Mouse (Mus musculus): ENCODE measurements around the gene Acer1. TPM values are rescaled to one million over a fixed set of nuclear protein-coding genes. Genes with fewer than 3 reads are reported as not detected.

The Acer1 gene
- polyA plus RNA-seq, 1 experiment from 2014 or later = not detected

- 82% methylated on average over 9 of the region's 9 CpGs for WGBS
- Histone ChIP-seq H3K27ac (no peak overlapping the region), H3K9ac (no peak overlapping the region), H3K27me3 (ENCODE audit: control insufficient read depth, insufficient read depth, low read length) (no peaks in the 10 kb centered on the region), H3K9me3 (ENCODE audit: control insufficient read depth, low read length) (no peaks in the 10 kb centered on the region), H3K4me1 (replicated peaks; ENCODE audit: control insufficient read depth, insufficient read depth, low read length) (no peaks in the 10 kb centered on the region), H3K4me3 (replicated peaks; ENCODE audit: low read length) (no peak overlapping the region), H3K36me3 (replicated peaks; ENCODE audit: control insufficient read depth, insufficient read depth) (peaks cover 59% of the 10 kb centered on the region), H3K4me2 (replicated peaks) (no peak overlapping the region)
- no peak for DNase-seq (ENCODE audit: low spot score)
- ATAC-seq (ENCODE audit: low FRiP score) = no peak
Observed at GRCm38 (mm10) chr17:56907887-56908286, 74.0 kb downstream of the Acer1 start.

DNA sequence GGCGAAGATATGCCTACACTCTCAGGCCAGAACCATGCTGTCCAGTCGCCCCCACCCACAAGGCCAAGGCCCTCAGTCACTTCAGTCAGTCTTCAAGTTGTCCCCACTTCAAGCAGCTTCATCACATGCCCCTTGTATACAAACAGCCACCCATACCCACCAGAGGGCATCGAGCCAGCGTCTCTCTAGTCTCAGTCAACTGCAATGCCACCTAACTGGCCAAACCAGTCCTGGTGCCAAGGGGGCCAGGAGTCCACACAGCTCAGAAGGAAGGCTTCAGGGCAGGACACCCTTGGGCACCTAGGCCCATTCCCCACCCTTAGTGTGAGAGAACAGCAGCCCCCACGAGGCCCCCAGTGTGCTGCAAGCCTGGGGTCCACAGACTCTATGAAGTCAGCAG is 74.8 kb downstream of the Acer1 start:
- no peak for DNase-seq (ENCODE audit: low spot score)
- 93% methylated on average over 5 of the region's 5 CpGs for WGBS
- no peaks in the 10 kb centered on the region for H3K4me1 ChIP-seq (replicated peaks; ENCODE audit: control insufficient read depth, insufficient read depth, low read length)
- ATAC-seq (ENCODE audit: low FRiP score) = no peak
- no peaks in the 10 kb centered on the region for H3K27me3 ChIP-seq (ENCODE audit: control insufficient read depth, insufficient read depth, low read length)
- H3K27ac ChIP-seq = no peak overlapping the region
- H3K4me2 ChIP-seq (replicated peaks) = no peak overlapping the region
- no peak overlapping the region for H3K9ac ChIP-seq
- H3K9me3 ChIP-seq (ENCODE audit: control insufficient read depth, low read length) = no peaks in the 10 kb centered on the region
- H3K36me3 ChIP-seq (replicated peaks; ENCODE audit: control insufficient read depth, insufficient read depth) = peaks cover 61% of the 10 kb centered on the region
- H3K4me3 ChIP-seq (replicated peaks; ENCODE audit: low read length) = no peak overlapping the region

DNA sequence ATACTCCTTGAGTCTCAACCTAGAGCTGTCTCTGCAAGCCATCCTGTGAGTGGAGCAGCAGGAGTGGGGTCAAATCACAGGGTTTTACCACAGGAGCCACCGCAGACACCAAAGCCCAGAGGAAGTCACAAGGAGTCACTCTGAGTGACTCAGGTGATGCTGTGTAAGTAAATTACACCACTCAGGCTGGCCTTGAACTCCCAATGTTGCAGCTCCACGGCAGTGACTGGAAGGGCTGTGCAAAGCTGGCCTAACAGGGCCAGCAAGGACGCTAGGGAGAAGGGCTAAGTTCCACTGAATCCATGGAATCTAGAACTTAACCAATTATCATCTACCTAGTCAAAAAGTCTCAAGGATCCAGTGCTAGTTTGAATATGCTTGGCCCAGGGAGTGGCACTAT is 75.8 kb downstream of the Acer1 start:
- peaks cover 61% of the 10 kb centered on the region for H3K36me3 ChIP-seq (replicated peaks; ENCODE audit: control insufficient read depth, insufficient read depth)

More for the DNA sequence above, 75.8 kb downstream of the Acer1 start:
- H3K9ac ChIP-seq = no peak overlapping the region
- ATAC-seq (ENCODE audit: low FRiP score) (no peak), DNase-seq (ENCODE audit: low spot score) (no peak)
- H3K4me1 ChIP-seq (replicated peaks; ENCODE audit: control insufficient read depth, insufficient read depth, low read length) = no peaks in the 10 kb centered on the region
- no peak overlapping the region for H3K27ac ChIP-seq
- H3K4me2 ChIP-seq (replicated peaks) = no peak overlapping the region
- 93% methylated on average over 3 of the region's 3 CpGs for WGBS
- no peak overlapping the region for H3K4me3 ChIP-seq (replicated peaks; ENCODE audit: low read length)
- no peaks in the 10 kb centered on the region for H3K9me3 ChIP-seq (ENCODE audit: control insufficient read depth, low read length)
- no peaks in the 10 kb centered on the region for H3K27me3 ChIP-seq (ENCODE audit: control insufficient read depth, insufficient read depth, low read length)

Other genes starting within 250 kb of the Acer1 start
- 2.8 and 3.8 TPM in 2 replicates for gene Nrtn, start 224.6 kb downstream of the Acer1 start, polyA plus RNA-seq (2014; fragmentation: Nextera tagmentation; extraction: Ambion mirVana)
- 76.9 and 81.9 TPM in 2 replicates for gene Dus3l, start 217.4 kb downstream of the Acer1 start, polyA plus RNA-seq (2014; fragmentation: Nextera tagmentation; extraction: Ambion mirVana)
- 0.76 and 0.78 TPM in 2 replicates for gene Prr22, start 211.9 kb downstream of the Acer1 start, polyA plus RNA-seq (2014; fragmentation: Nextera tagmentation; extraction: Ambion mirVana)
- 3.3 and 4.3 TPM in 2 replicates for gene Rfx2, start 151.1 kb downstream of the Acer1 start, polyA plus RNA-seq (2014; fragmentation: Nextera tagmentation; extraction: Ambion mirVana)
- gene Acsbg2, start 107.7 kb downstream of the Acer1 start, polyA plus RNA-seq (2014; fragmentation: Nextera tagmentation; extraction: Ambion mirVana) = not detected in 2 replicates
- gene 1700061G19Rik, start 106.6 kb downstream of the Acer1 start, polyA plus RNA-seq (2014; fragmentation: Nextera tagmentation; extraction: Ambion mirVana) = 0.31 and 0.41 TPM in 2 replicates
- 50.1 and 53.2 TPM in 2 replicates for gene Mllt1, start 46.7 kb downstream of the Acer1 start, polyA plus RNA-seq (2014; fragmentation: Nextera tagmentation; extraction: Ambion mirVana)
- 163 and 172 TPM in 2 replicates for gene Clpp, start 8.2 kb upstream of the Acer1 start, polyA plus RNA-seq (2014; fragmentation: Nextera tagmentation; extraction: Ambion mirVana)
- gene Alkbh7, start 15.2 kb upstream of the Acer1 start, polyA plus RNA-seq (2014; fragmentation: Nextera tagmentation; extraction: Ambion mirVana) = 55.7 and 56.5 TPM in 2 replicates
- gene Pspn, start 17.9 kb upstream of the Acer1 start, polyA plus RNA-seq (2014; fragmentation: Nextera tagmentation; extraction: Ambion mirVana) = 0.47 and 0.68 TPM in 2 replicates
- gene Gtf2f1, start 29.2 kb upstream of the Acer1 start, polyA plus RNA-seq (2014; fragmentation: Nextera tagmentation; extraction: Ambion mirVana) = 54.5 and 58.2 TPM in 2 replicates
- gene Gm17949, start 29.3 kb upstream of the Acer1 start, polyA plus RNA-seq (2014; fragmentation: Nextera tagmentation; extraction: Ambion mirVana) = 0.28 and 0.40 TPM in 2 replicates
- gene Khsrp, start 49.4 kb upstream of the Acer1 start, polyA plus RNA-seq (2014; fragmentation: Nextera tagmentation; extraction: Ambion mirVana) = 36.0 and 38.1 TPM in 2 replicates
- not detected in 2 replicates for gene Slc25a41, start 59.5 kb upstream of the Acer1 start, polyA plus RNA-seq (2014; fragmentation: Nextera tagmentation; extraction: Ambion mirVana)
- 4.0 and 4.2 TPM in 2 replicates for gene Crb3, start 77.0 kb upstream of the Acer1 start, polyA plus RNA-seq (2014; fragmentation: Nextera tagmentation; extraction: Ambion mirVana)
- gene Slc25a23, start 77.7 kb upstream of the Acer1 start, polyA plus RNA-seq (2014; fragmentation: Nextera tagmentation; extraction: Ambion mirVana) = 40.6 and 46.8 TPM in 2 replicates
- gene Dennd1c, start 96.4 kb upstream of the Acer1 start, polyA plus RNA-seq (2014; fragmentation: Nextera tagmentation; extraction: Ambion mirVana) = 2.8 and 3.6 TPM in 2 replicates
- 312 and 331 TPM in 2 replicates for gene Tubb4a, start 105.7 kb upstream of the Acer1 start, polyA plus RNA-seq (2014; fragmentation: Nextera tagmentation; extraction: Ambion mirVana)
- 5.6 and 6.2 TPM in 2 replicates for gene Tnfsf9, start 123.2 kb upstream of the Acer1 start, polyA plus RNA-seq (2014; fragmentation: Nextera tagmentation; extraction: Ambion mirVana)
- 1.5 and 1.7 TPM in 2 replicates for gene Cd70, start 167.7 kb upstream of the Acer1 start, polyA plus RNA-seq (2014; fragmentation: Nextera tagmentation; extraction: Ambion mirVana)
- gene Tnfsf14, start 212.1 kb upstream of the Acer1 start, polyA plus RNA-seq (2014; fragmentation: Nextera tagmentation; extraction: Ambion mirVana) = 0.13 TPM in 1 of 2 replicates, not detected in the other
- gene C3, start 246.0 kb upstream of the Acer1 start, polyA plus RNA-seq (2014; fragmentation: Nextera tagmentation; extraction: Ambion mirVana) = 2.0 and 2.7 TPM in 2 replicates